Mouse (Mus musculus): ENCODE results near the gene Prune2. TPM values are rescaled to one million over a fixed set of nuclear protein-coding genes. Genes with fewer than 3 reads are reported as not detected.
"Not testable (repeated sequence)": the region's sequence is repeated elsewhere in the genome, so short reads cannot be mapped to it uniquely, and the experiment has no call there.

Gene Prune2
- polyA plus RNA-seq, 1 experiment from 2014 or later: 1.7 TPM

DNA sequence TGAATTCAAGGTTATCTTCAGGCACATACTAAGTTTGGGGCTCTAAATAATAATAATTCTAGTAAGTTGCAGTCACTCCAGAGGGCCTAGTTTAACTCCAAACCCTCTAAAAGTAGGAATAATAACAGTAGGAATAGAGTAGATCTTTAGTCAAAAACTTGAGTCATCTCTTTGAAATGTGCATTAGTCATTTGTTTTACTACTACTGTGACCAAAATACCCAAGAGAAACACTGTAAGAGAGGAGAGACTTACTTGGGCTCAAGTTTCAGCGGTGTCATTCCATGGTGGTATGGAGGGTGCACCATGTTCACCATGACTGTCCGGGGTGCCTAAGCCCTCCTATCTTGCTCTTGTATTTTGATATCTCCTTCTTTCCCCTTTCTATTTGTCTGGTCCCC, 187.3 kb downstream of the Prune2 start:
- no peaks in the 10 kb centered on the region for H3K36me3 ChIP-seq
- no peak overlapping the region for H3K4me3 ChIP-seq
- H3K9me3 ChIP-seq: no peaks in the 10 kb centered on the region
- peaks cover 5% of the 10 kb centered on the region; the same call in 1 of the 2 replicates for H3K27me3 ChIP-seq (ENCODE audit: insufficient read depth, poor library complexity, severe bottlenecking)
- H3K27ac ChIP-seq: no peak overlapping the region
- peaks cover 1% of the 10 kb centered on the region; the same call in 1 of the 2 replicates for H3K4me1 ChIP-seq (replicated peaks)
- DNase-seq (ENCODE audit: low spot score): no peak
- 96% methylated on average over 2 of the region's 2 CpGs for WGBS

DNA sequence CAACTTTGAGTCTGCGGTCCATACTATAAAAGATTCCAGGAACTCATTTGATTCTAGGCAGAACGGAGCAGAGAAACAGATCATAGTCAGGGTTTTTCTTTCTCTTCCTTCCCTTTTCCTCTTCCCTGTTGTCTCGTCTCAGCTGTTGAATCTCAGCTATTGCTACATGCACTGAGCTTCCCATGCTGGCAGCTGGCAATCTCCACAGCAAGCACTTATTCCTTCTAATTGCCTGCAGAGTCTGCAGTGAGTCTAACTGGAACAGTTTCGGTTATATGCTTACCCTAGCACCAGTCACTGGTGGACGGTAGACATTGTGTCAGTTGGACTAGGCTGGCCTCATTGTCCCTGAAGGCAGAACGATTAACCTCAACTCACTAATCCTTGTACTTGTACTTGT, 188.3 kb downstream of the Prune2 start:
- DNase-seq (ENCODE audit: low spot score): no peak
- Histone ChIP-seq H3K27me3 (ENCODE audit: insufficient read depth, poor library complexity, severe bottlenecking) (no peaks in the 10 kb centered on the region), H3K27ac (no peak overlapping the region), H3K4me3 (no peak overlapping the region), H3K36me3 (no peaks in the 10 kb centered on the region), H3K4me1 (replicated peaks) (no peaks in the 10 kb centered on the region), H3K9me3 (no peaks in the 10 kb centered on the region)
- WGBS: 88% methylated on average over 6 of the region's 6 CpGs

DNA sequence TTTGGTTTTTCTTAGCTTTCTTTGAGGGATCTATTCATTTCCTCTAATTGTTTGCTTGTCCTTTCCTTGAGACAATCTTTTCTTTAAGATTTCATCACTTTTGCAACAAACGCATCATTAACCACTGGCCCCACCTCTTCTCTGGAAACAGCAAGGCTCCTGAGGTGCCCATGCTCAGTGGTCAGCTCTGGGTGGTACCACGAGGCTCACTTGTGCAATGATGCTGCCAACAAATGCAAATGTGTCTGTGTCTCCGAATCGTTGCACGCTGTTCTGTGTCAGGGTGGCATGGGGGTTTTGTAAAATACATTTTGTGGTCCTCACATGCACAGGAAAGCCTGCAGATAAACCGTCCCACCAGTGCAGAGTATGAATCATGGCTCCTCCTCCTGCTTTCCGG, 194.1 kb downstream of the Prune2 start:
- H3K9me3 ChIP-seq: no peaks in the 10 kb centered on the region
- no peaks in the 10 kb centered on the region for H3K4me1 ChIP-seq (replicated peaks)
- H3K27ac ChIP-seq: no peak overlapping the region
- WGBS: 87% methylated on average over 7 of the region's 7 CpGs
- DNase-seq (ENCODE audit: low spot score): no peak
- no peaks in the 10 kb centered on the region for H3K27me3 ChIP-seq (ENCODE audit: insufficient read depth, poor library complexity, severe bottlenecking)
- no peaks in the 10 kb centered on the region for H3K36me3 ChIP-seq
- H3K4me3 ChIP-seq: no peak overlapping the region

DNA sequence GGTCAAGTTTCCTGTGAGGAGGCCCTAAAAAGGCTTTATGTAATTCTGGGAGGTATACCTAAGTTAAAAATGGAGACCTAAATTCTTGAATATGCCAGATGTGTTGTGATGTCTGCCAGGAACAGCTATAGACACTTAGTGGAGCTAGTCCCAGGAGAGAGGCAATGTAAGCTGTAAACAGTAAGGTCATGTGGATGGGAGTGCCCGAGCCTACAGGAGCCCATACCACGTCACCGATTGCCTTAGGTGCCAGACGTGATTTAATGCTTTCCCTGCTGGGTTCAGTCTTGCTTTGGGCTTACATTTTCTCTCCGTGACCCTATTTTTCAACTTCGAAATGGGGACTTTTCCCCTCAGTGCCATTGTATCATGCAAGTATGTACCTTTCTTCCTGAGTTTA, 195.9 kb downstream of the Prune2 start:
- H3K27ac ChIP-seq: no peak overlapping the region
- no peaks in the 10 kb centered on the region for H3K4me1 ChIP-seq (replicated peaks)
- no peaks in the 10 kb centered on the region for H3K9me3 ChIP-seq
- H3K27me3 ChIP-seq (ENCODE audit: insufficient read depth, poor library complexity, severe bottlenecking): no peaks in the 10 kb centered on the region
- H3K4me3 ChIP-seq: no peak overlapping the region
- no peak for DNase-seq (ENCODE audit: low spot score)
- WGBS: 86% methylated on average over 6 of the region's 6 CpGs
- no peaks in the 10 kb centered on the region for H3K36me3 ChIP-seq

DNA sequence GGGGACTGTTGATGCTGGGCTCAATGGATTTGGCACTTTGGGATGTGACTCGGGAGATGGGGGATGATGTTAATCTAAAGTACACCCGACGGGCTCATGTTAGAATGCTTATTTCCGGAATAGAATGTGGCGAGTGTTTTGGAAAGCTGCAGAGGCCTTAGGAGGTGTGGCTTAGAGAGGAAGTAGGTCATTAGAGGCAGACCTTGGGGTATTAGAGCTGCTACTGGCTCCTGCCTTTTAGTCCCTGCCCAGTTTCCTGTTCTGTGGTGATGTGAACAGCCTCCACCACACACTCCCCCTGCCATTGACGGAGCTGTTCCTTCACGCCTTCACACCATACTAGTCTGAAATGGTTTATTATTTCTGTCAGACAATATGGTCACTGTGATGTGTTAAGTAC, 196.5 kb downstream of the Prune2 start:
- no peaks in the 10 kb centered on the region for H3K27me3 ChIP-seq (ENCODE audit: insufficient read depth, poor library complexity, severe bottlenecking)
- no peak for DNase-seq (ENCODE audit: low spot score)
- no peak overlapping the region for H3K4me3 ChIP-seq
- H3K27ac ChIP-seq: no peak overlapping the region
- 92% methylated on average over 7 of the region's 7 CpGs for WGBS
- H3K9me3 ChIP-seq: no peaks in the 10 kb centered on the region
- H3K36me3 ChIP-seq: no peaks in the 10 kb centered on the region
- H3K4me1 ChIP-seq (replicated peaks): no peaks in the 10 kb centered on the region

DNA sequence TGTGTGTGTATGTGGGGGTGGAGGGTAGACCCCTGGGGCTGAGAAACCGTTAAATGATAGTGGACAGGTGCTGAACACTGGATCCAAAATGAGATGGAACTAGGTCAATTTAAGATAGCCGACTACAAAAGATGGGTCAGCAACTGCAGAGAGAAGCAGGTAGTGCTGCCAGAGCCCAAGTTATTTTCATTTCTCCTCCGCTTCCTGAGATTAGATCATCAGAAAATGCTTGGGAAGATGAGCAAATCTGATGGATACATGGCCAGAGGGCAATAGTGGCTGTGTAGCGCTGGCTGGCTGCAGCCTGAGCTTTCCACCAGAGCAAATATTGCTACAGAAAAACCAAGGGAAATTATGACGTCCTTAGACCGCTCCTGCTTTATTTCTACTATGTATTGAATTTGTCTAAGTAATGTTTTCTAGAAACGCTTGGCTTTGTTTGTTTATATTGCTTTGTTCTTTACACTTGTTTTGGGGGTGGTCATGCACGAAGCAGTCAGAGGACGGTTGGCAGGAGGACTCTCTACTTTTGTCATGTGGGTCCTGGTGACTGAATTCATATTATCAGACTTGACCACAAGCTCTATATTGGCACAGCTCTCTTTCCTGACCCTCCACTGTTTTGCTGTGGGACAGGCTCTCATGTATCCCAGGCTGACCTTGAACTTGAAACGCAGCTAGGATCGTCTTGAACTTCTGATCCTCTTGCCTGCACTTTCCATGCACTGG, 198.2 kb downstream of the Prune2 start:
- Histone ChIP-seq H3K4me3 (no peak overlapping the region), H3K27ac (no peak overlapping the region), H3K36me3 (no peaks in the 10 kb centered on the region), H3K9me3 (no peaks in the 10 kb centered on the region), H3K4me1 (replicated peaks) (no peaks in the 10 kb centered on the region), H3K27me3 (ENCODE audit: insufficient read depth, poor library complexity, severe bottlenecking) (no peaks in the 10 kb centered on the region)
- no peak for DNase-seq (ENCODE audit: low spot score)
- WGBS: 84% methylated on average over 11 of the region's 11 CpGs

DNA sequence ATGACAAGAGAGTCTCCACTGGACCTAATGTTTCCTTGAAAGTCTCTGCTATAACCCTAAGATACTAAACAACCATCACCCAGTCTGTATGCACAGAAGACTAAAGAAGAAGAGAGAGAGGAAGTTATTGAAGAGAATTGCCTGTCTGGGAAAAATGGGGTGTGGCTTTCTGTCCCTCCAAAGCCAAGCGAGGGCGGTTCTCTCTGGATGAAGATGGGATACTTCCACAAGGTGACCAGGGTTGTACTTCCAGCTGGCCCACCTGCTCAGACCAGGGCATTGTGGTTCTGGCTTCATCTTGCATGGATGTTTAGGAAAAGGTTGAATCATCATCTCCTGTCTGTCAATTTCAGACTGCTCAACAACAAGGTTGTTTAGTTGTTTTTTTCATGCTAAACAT, 199.3 kb downstream of the Prune2 start:
- H3K4me1 ChIP-seq (replicated peaks): no peaks in the 10 kb centered on the region
- no peak for DNase-seq (ENCODE audit: low spot score)
- H3K9me3 ChIP-seq: no peaks in the 10 kb centered on the region
- no peak overlapping the region for H3K4me3 ChIP-seq
- H3K27ac ChIP-seq: no peak overlapping the region
- H3K27me3 ChIP-seq (ENCODE audit: insufficient read depth, poor library complexity, severe bottlenecking): no peaks in the 10 kb centered on the region
- 91% methylated on average over 2 of the region's 2 CpGs for whole genome bisulfite sequencing
- no peaks in the 10 kb centered on the region for H3K36me3 ChIP-seq

DNA sequence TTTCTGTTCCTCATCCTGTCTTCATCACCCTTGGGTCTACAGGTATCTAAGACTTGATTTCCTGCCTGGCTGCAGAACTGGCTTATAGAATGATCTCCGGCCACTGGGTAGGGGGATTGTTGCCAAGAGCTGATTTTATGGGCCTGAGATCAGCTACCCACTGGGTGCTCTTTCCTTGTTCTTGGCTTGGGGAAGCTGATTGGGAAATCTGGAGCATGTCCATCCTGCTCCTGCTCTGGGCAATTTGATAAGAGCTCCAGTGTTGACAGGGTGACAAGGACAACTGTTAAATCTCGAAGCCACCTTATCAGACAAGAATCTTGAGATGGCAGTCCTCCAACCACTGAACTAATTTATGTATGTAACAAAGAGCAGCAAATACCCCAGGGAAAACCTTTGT, 203.8 kb downstream of the Prune2 start:
- 82% methylated on average over 2 of the region's 2 CpGs for WGBS
- H3K4me3 ChIP-seq: no peak overlapping the region
- no peak for DNase-seq (ENCODE audit: low spot score)
- H3K9me3 ChIP-seq: no peaks in the 10 kb centered on the region
- peaks cover 4% of the 10 kb centered on the region for H3K4me1 ChIP-seq (replicated peaks)
- no peaks in the 10 kb centered on the region for H3K27me3 ChIP-seq (ENCODE audit: insufficient read depth, poor library complexity, severe bottlenecking)
- H3K36me3 ChIP-seq: no peaks in the 10 kb centered on the region
- H3K27ac ChIP-seq: no peak overlapping the region

DNA sequence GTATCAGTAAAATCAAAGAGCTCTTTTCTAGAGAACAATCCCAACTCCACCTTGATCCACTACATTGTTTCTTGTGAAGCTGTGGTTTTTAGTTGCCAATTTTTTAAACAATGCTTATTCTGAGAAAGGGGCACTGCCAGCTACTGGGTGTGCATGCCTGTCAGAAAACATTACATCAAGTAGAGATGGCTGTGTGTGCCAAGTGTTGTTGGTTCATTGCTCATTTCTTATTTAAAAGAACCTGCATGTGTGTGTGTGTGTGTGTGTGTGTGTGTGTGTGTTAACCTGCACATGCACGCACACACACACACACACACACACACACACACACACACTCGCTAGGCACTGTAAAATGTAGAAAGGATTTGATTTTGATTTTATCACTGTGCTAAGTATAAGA, 204.3 kb downstream of the Prune2 start:
- Histone ChIP-seq H3K4me1 (replicated peaks) (peaks cover 4% of the 10 kb centered on the region), H3K4me3 (no peak overlapping the region), H3K27ac (no peak overlapping the region), H3K27me3 (ENCODE audit: insufficient read depth, poor library complexity, severe bottlenecking) (no peaks in the 10 kb centered on the region), H3K36me3 (no peaks in the 10 kb centered on the region), H3K9me3 (no peaks in the 10 kb centered on the region)
- WGBS: 84% methylated on average over 2 of the region's 2 CpGs
- DNase-seq (ENCODE audit: low spot score): no peak

DNA sequence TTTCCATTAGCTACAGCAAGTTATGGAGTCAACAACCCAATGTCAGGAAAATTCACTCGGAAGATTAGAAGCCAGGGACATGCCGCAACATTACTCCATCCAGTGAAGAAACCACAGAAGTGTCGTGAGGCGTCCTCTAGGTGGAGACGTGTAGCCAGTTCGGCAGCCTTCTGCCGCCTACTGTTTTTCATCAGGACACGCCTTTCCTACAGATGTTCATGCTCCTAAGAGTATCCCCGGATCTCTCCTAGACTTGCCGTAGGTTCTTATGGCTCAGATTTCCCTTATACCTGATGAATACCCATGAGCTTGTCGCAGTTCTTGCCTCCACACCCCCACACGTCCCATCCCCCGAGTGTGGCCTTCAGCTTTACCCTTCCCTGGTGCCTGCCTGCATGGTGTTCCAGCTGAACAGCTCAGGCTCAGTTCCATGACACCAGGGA, 207.6 kb downstream of the Prune2 start:
- DNase-seq (ENCODE audit: low spot score): peak; percentile 54
- 17% methylated on average over 13 of the region's 13 CpGs for WGBS
- H3K27ac ChIP-seq: no peak overlapping the region

DNA sequence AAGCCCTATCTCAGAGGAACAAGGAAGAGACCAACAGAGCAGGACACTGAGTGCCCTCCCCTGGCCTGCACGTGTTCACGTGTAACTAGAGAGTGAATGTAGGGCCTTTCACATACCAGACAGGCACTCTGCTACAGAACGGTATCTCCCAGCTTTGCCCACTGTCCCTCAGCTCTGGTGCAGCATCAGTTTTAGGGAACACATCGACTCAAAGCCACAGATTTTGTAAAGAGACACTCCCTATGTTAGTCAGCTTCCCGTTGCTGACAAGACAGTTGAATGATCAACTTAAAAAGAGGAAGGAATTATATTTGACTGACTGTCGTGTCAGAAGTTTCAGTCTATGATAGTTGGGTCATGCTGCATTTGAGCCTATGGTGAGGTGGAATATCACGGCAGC, 210.4 kb downstream of the Prune2 start:
- DNase-seq (ENCODE audit: low spot score): no peak

More for the DNA sequence above, 207.6 kb downstream of the Prune2 start:
- H3K4me1 ChIP-seq (replicated peaks): peaks cover 4% of the 10 kb centered on the region
- no peaks in the 10 kb centered on the region for H3K9me3 ChIP-seq
- 0 out of 2 replicates have a peak overlapping the region, but pooled peaks have one; percentile 4 for H3K4me3 ChIP-seq
- H3K27me3 ChIP-seq (ENCODE audit: insufficient read depth, poor library complexity, severe bottlenecking): no peaks in the 10 kb centered on the region
- H3K36me3 ChIP-seq: no peaks in the 10 kb centered on the region

DNA sequence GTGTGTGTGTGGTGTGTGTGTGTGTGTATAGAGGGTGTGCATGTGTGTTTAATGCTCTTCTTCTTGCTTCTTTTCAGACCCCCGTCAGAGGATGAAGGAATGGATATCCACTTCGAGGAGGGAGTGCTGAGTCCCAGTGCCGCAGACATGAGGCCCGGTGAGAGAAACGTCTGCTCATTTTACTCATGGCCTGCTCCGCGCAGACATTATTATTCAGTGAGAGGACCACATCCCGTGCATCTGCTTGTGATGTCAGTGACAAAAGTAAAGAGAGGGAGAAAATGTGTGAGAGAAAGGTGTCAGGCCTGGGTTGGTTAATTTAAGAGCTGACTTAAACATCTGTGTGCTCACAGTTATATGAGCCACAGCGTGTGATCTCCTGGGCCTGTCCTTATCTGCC, 212.3 kb downstream of the Prune2 start:
- H3K27me3 ChIP-seq (ENCODE audit: insufficient read depth, poor library complexity, severe bottlenecking): no peaks in the 10 kb centered on the region
- WGBS: 81% methylated on average over 9 of the region's 9 CpGs
- DNase-seq (ENCODE audit: low spot score): no peak
- H3K9me3 ChIP-seq: no peaks in the 10 kb centered on the region
- peaks cover 4% of the 10 kb centered on the region for H3K4me1 ChIP-seq (replicated peaks)
- H3K4me3 ChIP-seq: no peak overlapping the region
- H3K27ac ChIP-seq: no peak overlapping the region
- no peaks in the 10 kb centered on the region for H3K36me3 ChIP-seq

More for the DNA sequence above, 210.4 kb downstream of the Prune2 start:
- Histone ChIP-seq H3K36me3 (no peaks in the 10 kb centered on the region), H3K4me1 (replicated peaks) (peaks cover 4% of the 10 kb centered on the region), H3K9me3 (no peaks in the 10 kb centered on the region), H3K27ac (no peak overlapping the region), H3K27me3 (ENCODE audit: insufficient read depth, poor library complexity, severe bottlenecking) (no peaks in the 10 kb centered on the region), H3K4me3 (no peak overlapping the region)
- 84% methylated on average over 7 of the region's 7 CpGs for WGBS

DNA sequence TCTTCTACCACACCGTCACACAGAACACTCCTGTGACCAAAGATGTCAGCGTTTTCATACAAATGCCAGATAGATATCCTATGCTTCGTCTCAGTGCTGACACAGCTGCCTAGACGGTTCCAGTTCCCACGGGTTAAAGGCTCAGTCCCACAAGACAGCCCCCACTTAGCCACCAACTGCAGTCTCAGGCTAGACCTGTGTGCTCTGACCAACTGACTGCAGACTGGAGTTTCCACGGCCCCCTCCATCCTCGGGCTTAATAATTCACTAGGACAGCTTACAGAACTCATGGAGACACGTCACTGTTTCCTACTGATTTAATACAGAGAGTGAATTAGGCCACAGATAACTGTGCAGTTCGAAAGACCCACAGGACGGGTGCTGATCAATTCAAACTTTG, 213.8 kb downstream of the Prune2 start:
- Histone ChIP-seq H3K36me3 (no peaks in the 10 kb centered on the region), H3K4me3 (no peak overlapping the region)
- 88% methylated on average over 10 of the region's 10 CpGs for WGBS

DNA sequence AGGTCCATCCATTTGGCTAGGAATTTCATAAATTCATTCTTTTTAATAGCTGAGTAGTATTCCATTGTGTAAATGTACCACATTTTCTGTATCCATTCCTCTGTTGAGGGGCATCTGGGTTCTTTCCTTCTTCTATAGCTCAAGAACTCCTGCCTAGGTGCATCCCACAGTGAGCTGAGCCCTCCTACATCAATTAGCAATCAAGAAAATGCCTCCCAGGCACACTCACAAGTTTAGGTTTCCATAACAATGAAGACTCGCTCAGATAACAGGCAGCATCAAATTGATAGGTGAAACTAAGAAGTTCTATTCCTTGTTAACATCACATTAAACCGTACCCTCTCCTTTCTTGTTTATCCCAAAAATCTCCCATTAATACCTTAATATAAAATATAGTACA, 218.6 kb downstream of the Prune2 start:
- H3K4me3 ChIP-seq; H3K36me3 ChIP-seq; H3K27ac ChIP-seq; H3K4me1 ChIP-seq (replicated peaks); H3K27me3 ChIP-seq (ENCODE audit: insufficient read depth, poor library complexity, severe bottlenecking); DNase-seq (ENCODE audit: low spot score); H3K9me3 ChIP-seq: not testable (repeated sequence)
- WGBS: 90% methylated on average over 2 of the region's 2 CpGs

More for the DNA sequence above, 213.8 kb downstream of the Prune2 start:
- H3K9me3 ChIP-seq: no peaks in the 10 kb centered on the region
- DNase-seq (ENCODE audit: low spot score): no peak
- no peaks in the 10 kb centered on the region for H3K27me3 ChIP-seq (ENCODE audit: insufficient read depth, poor library complexity, severe bottlenecking)
- no peaks in the 10 kb centered on the region for H3K4me1 ChIP-seq (replicated peaks)
- no peak overlapping the region for H3K27ac ChIP-seq
